Mouse (Mus musculus) CH12.LX (cell line): ENCODE measurements at regions not wholly inside any gene's neighbourhood (a gene's known extent, or its start where the extent isn't known, plus 50 kb on each side); places are given as distances from the start of the nearest gene placed in this dataset.

ENCODE experiments used
- BHLHE40 ChIP-seq: IDR thresholded peaks from 2 replicates; pipeline ENCODE4 v1.6.1; 2011; ENCODE audit warnings: mild to moderate bottlenecking, low read depth, low read length, improper control_type of control experiment
- CTCF ChIP-seq, 2 experiments: IDR thresholded peaks in 1 of 2; conservative IDR thresholded peaks in 1 of 2; 2 replicates each; pipeline ENCODE4 v1.5.1; 2011 to 2012; ENCODE audit warnings: low read depth in 2 of 2, low read length in 2 of 2, improper control_type of control experiment in 1 of 2, inconsistent platforms in 1 of 2, mild to moderate bottlenecking in 1 of 2, moderate library complexity in 1 of 2
- EP300 ChIP-seq: IDR thresholded peaks from 2 replicates; pipeline ENCODE4 v1.6.1; 2011; ENCODE audit warnings: low read length, improper control_type of control experiment
- ETS1 ChIP-seq: conservative IDR thresholded peaks from 2 replicates; pipeline ENCODE4 v1.6.1; 2012; ENCODE audit warnings: low read depth, mild to moderate bottlenecking, inconsistent platforms, low read length, improper control_type of control experiment, moderate library complexity
- JUN ChIP-seq: IDR thresholded peaks from 2 replicates; pipeline ENCODE4 v1.6.1; 2011; ENCODE audit warnings: low read depth, mild to moderate bottlenecking, low read length, improper control_type of control experiment, moderate library complexity; ENCODE audit not compliant: insufficient read depth
- MYC ChIP-seq: IDR thresholded peaks from 2 replicates; pipeline ENCODE4 v1.6.1; 2011; ENCODE audit warnings: low read depth, mild to moderate bottlenecking, improper control_type of control experiment, low read length
- NELFE ChIP-seq: IDR thresholded peaks from 2 replicates; pipeline ENCODE4 v1.6.1; 2011; ENCODE audit warnings: low read depth, low read length, improper control_type of control experiment
- POLR2A ChIP-seq: IDR thresholded peaks from 2 replicates; pipeline ENCODE4 v1.6.1; 2011; ENCODE audit warnings: low read depth, mild to moderate bottlenecking, improper control_type of control experiment, low read length
- RAD21 ChIP-seq: IDR thresholded peaks from 2 replicates; pipeline ENCODE4 v1.6.1; 2011; ENCODE audit warnings: low read depth, mild to moderate bottlenecking, low read length, improper control_type of control experiment, moderate library complexity
- SIN3A ChIP-seq: IDR thresholded peaks from 2 replicates; pipeline ENCODE4 v1.6.1; 2012; ENCODE audit warnings: low read length, improper control_type of control experiment, inconsistent platforms
- USF1 ChIP-seq: IDR thresholded peaks from 2 replicates; pipeline ENCODE4 v1.6.1; 2014; ENCODE audit warnings: low read depth, mild to moderate bottlenecking, inconsistent platforms, low read length, improper control_type of control experiment
- USF2 ChIP-seq: conservative IDR thresholded peaks from 2 replicates; pipeline ENCODE4 v1.6.1; 2011; ENCODE audit warnings: low read depth, low read length, improper control_type of control experiment
- ZKSCAN1 ChIP-seq: IDR thresholded peaks from 2 replicates; pipeline ENCODE4 v1.6.1; 2012; ENCODE audit warnings: low read depth, inconsistent platforms, low read length, improper control_type of control experiment, borderline replicate concordance

DNA sequence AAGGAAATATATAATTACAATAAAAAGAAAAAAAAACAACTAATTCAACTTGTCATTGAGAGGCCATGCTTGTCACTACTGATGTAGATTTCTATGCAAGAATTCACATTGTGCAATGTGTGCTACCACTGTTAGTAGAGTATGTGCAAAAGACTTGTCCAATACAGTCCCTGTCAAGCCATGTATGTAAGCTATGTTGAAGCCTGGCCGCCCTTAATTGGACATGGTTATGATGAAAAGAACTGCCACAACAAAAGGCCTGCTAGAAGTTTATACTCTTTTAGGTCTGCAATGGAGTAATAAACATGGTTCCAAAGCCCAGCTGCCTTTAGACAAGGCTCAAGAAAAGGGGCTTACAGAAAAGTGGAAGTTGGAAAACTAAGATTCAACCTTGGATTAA is 267.9 kb upstream of the Cdh18 start:
- no peak for TF ChIP-seq CTCF (conservative IDR thresholded peaks at IDR 0.05 in 1 of 2, IDR thresholded peaks at IDR 0.05 in 1 of 2; ENCODE audit: low read depth in 2 of 2, low read length in 2 of 2)
- no peak for TF ChIP-seq POLR2A
- no peak for TF ChIP-seq USF1
- no peak for TF ChIP-seq ZKSCAN1
- TF ChIP-seq NELFE, result no peak
- TF ChIP-seq MYC, result no peak
- TF ChIP-seq EP300, result no peak
- TF ChIP-seq USF2, result no peak
- no peak for TF ChIP-seq ETS1
- TF ChIP-seq RAD21, result no peak
- TF ChIP-seq SIN3A, result no peak
- no peak for TF ChIP-seq BHLHE40
- TF ChIP-seq JUN, result no peak
